Mouse (Mus musculus) hematopoietic multipotent progenitor cell, adult 10-12 weeks (in vitro differentiated cells): ENCODE results near the gene Papln. TPM values are rescaled to one million over a fixed set of nuclear protein-coding genes. Genes with fewer than 3 reads are reported as not detected.

Experiments
- polyA plus RNA-seq: library from polyadenylated mRNA; stranded (reverse); fragments of >175 nt; gene quantifications from 2 replicates; pipeline ENCODE4 v1.2.3, GENCODE M21; 2012; ENCODE audit warnings: low replicate concordance

Papln gene
- 0.83 and 1.1 TPM in 2 replicates for polyA plus RNA-seq

GRCm38 (mm10) chr12:83763311-83764043 lies at the start of gene Papln:
TSS of gene Papln (plus strand) at chr12:83763634.

Other genes with a start within 250 kb of the Papln start
- 14.9 and 15.4 TPM in 2 replicates for gene Dcaf4, start 243.2 kb upstream of the Papln start, polyA plus RNA-seq
- gene Zfyve1, start 166.4 kb upstream of the Papln start, polyA plus RNA-seq = 13.2 and 19.6 TPM in 2 replicates
- gene Rbm25, start 132.4 kb upstream of the Papln start, polyA plus RNA-seq = 50.7 and 86.1 TPM in 2 replicates
- gene Psen1, start 75.5 kb upstream of the Papln start, polyA plus RNA-seq = 21.5 and 25.8 TPM in 2 replicates
- 22.0 and 29.9 TPM in 2 replicates for gene Numb, start 158.3 kb downstream of the Papln start, polyA plus RNA-seq
- 22.5 and 51.4 TPM in 2 replicates for gene Riox1, start 187.0 kb downstream of the Papln start, polyA plus RNA-seq
- gene Heatr4, start 221.2 kb downstream of the Papln start, polyA plus RNA-seq = not detected in 2 replicates
- gene Acot2, start 224.2 kb downstream of the Papln start, polyA plus RNA-seq = 12.4 and 22.3 TPM in 2 replicates
- gene Acot1, start 245.9 kb downstream of the Papln start, polyA plus RNA-seq = 2.6 and 4.2 TPM in 2 replicates